Mouse (Mus musculus) monocyte, adult 2 months (primary cell): Measurements from ENCODE around the gene Tex16.

Experiments
- DNase-seq, 2 experiments: peaks; one replicate each; pipeline ENCODE4 v3.0.0; 2022; ENCODE audit warnings: low spot score in 2 of 2, low read depth in 1 of 2

Tex16 gene

DNA sequence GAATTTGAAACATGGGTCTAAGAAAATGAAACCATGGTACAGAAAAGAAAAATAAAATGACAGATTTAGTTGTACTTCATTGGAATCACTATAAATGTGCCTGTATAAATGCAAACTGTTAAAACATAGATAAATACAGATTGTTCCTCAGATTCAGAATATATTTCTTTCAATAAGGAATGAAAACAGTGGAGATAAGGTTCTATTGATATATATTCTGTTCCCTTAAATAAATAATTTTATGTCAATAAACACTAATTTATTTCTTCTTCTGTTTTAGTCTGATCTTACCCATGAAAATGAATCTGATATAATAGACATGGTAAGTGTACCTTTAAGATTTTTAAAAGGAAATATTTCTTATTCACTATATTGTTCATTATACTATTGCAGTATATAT lies at the start of gene Tex16:
TSS of gene Tex16 (plus strand) at position 301 of the 400 bp plus-strand sequence.
- no peak for DNase-seq

DNA sequence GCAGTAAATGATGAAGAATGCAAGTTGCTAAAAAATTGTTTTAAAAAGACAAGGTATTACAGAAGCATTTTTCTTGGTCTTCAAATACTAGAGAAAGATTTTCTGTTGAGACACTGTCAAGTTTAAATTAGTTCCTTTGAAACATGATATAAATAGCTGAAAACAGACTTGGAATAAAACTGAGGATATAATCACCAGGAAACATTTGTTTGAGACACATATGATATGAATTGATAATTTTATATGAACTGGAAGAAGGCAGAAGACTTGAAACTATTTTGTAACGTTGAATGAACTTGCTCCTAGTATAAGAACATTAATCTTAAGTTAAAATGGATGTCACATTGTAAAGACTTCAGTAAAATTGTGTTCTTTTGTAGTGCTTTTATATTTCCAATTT lies 11.1 kb upstream of the Tex16 start:
- no peak for DNase-seq
